Mouse (Mus musculus) thymus, adult 2 months (tissue): ENCODE data around the gene Irgq. TPM values are rescaled to one million over a fixed set of nuclear protein-coding genes. Genes with fewer than 3 reads are reported as not detected.
A peak's percentile ranks its signal among the peaks of the same experiment; 100 is the strongest.

Source experiments
- DNase-seq: peaks from one replicate; pipeline ENCODE4 v3.0.0; 2021
- H3K27ac ChIP-seq: fragments of 200-500 bp; 2 replicates; pipeline ENCODE4 v1.5.1; 2012; ENCODE audit warnings: low read length, control low read depth; ENCODE audit not compliant: control insufficient read depth, insufficient read depth
- H3K27me3 ChIP-seq: fragments of 200-500 bp; 2 replicates; pipeline ENCODE4 v1.6.1; 2012; ENCODE audit warnings: mild to moderate bottlenecking, low read length, moderate library complexity, mixed read lengths; ENCODE audit not compliant: control insufficient read depth, insufficient read depth
- H3K36me3 ChIP-seq: fragments of 200-500 bp; 2 replicates; pipeline ENCODE4 v1.6.1; 2012; ENCODE audit warnings: mild to moderate bottlenecking, low read length, moderate library complexity; ENCODE audit not compliant: control insufficient read depth, insufficient read depth
- H3K4me1 ChIP-seq: fragments of 200-500 bp; replicated peaks from 2 replicates; pipeline ENCODE4 v1.6.1; 2012; ENCODE audit warnings: low read length; ENCODE audit not compliant: control insufficient read depth, insufficient read depth
- H3K4me3 ChIP-seq: fragments of 200-500 bp; 2 replicates; pipeline ENCODE4 v1.5.1; 2012; ENCODE audit warnings: mild to moderate bottlenecking, low read length, control low read depth, moderate library complexity; ENCODE audit not compliant: control insufficient read depth, insufficient read depth
- CTCF ChIP-seq: fragments of 200-500 bp; IDR thresholded peaks from 2 replicates; pipeline ENCODE4 v1.5.1; 2012; ENCODE audit warnings: mild to moderate bottlenecking, control low read depth, low read length, moderate library complexity, borderline replicate concordance; ENCODE audit not compliant: control insufficient read depth, poor library complexity, insufficient read depth; ENCODE audit errors: extremely low read depth
- POLR2A ChIP-seq: fragments of 200-500 bp; IDR thresholded peaks from 2 replicates; pipeline ENCODE4 v1.6.1; 2012; ENCODE audit warnings: mild to moderate bottlenecking, low read length, control low read depth, moderate library complexity; ENCODE audit not compliant: control insufficient read depth, poor library complexity, insufficient read depth; ENCODE audit errors: extremely low read depth
- WGBS: fragments of 180-500 bp; shearing (Covaris S2); methylation state at CpG from one replicate; pipeline ENCODE4 v1.1.7; 2018; 5-methylcytosine and 5-hydroxymethylcytosine counted together
- polyA plus RNA-seq: library from polyadenylated mRNA; depleted of rRNA; stranded (reverse); fragments of >200 nt; gene quantifications from 2 replicates; pipeline ENCODE4 v1.2.3, GENCODE M21; 2012

The Irgq gene
- polyA plus RNA-seq, 1 experiment = 34.7 TPM

DNA sequence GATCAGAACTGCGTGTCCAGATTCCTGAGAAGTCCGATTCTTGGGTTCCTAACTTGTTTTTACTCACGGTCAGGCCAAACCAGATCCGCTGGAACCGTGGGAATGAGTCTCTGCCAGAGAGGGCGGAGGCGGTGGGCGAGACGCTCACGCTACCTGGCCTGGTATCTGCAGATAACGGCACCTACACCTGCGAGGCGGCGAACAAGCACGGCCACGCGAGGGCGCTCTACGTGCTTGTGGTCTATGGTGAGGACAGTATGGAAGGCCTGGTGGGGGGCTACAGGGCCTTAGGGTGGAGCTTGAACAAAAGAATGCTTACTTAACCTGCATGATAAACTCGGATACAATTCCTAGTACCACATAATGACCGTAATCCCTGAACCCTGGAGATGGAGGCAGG, 29.0 kb upstream of the Irgq start:
- WGBS = 51% methylated on average over 21 of the region's 21 CpGs
- TF ChIP-seq CTCF = peak; percentile 47; the same call in 1 of the 2 replicates
- no peak for TF ChIP-seq POLR2A
- Histone ChIP-seq H3K4me3 (no peak overlapping the region), H3K27me3 (peaks cover 9% of the 10 kb centered on the region), H3K36me3 (no peaks in the 10 kb centered on the region), H3K4me1 (0 out of 2 replicates have a peak, but pooled peaks cover 4% of the 10 kb centered on the region), H3K27ac (no peak overlapping the region)
- DNase-seq = peak; percentile 48

DNA sequence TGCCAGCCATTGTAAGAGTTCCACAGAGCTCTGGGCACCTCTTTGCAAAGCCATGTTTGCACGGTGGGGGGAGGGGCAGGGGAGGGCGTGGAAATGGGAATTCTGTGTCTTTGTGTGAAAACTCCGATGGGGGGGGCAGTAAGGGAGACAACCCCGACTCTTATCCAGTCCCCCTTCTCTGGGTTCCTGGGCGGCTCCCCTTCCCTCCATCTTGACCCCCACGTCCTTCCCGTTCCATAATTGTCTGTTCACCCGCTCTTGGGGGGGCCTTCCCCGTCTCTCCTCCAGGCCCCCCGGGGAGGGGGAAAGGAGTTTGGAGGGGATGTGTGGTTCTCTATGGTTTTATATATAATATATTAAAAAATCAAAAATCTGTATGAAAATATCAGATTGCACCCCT, 26.5 kb upstream of the Irgq start:
- WGBS = 27% methylated on average over 10 of the region's 10 CpGs
- TF ChIP-seq CTCF (no peak), POLR2A (no peak)
- no peak overlapping the region for H3K4me3 ChIP-seq
- H3K27me3 ChIP-seq = peaks cover 9% of the 10 kb centered on the region
- no peak overlapping the region for H3K27ac ChIP-seq
- no peak for DNase-seq
- no peaks in the 10 kb centered on the region for H3K36me3 ChIP-seq
- peaks cover 12% of the 10 kb centered on the region; the same call in 1 of the 2 replicates for H3K4me1 ChIP-seq

DNA sequence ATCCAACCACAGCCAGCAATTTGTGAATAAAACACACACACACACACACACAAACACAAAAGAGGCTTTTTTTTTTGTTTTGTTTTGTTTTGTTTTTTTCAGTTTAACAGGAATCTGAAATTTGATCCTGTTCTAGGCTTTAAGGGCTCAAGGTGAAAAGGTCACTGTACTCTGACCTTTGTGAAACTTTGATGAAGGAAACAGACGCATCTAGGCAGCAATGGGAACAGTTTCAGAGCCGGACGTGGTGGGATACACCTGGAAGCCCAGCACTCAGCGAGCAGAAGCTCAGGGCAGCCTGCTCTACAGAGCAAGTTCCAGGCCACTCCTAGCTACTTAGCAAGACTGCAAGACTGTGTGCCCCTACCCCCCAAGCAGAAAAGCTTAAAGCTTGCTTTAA, 25.6 kb upstream of the Irgq start:
- TF ChIP-seq CTCF (no peak), POLR2A (no peak)
- H3K27me3 ChIP-seq = peaks cover 6% of the 10 kb centered on the region
- H3K4me1 ChIP-seq = peaks cover 9% of the 10 kb centered on the region; the same call in 1 of the 2 replicates
- no peaks in the 10 kb centered on the region for H3K36me3 ChIP-seq
- H3K4me3 ChIP-seq = no peak overlapping the region
- no peak for DNase-seq
- H3K27ac ChIP-seq = no peak overlapping the region
- WGBS = 49% methylated on average over 4 of the region's 4 CpGs

DNA sequence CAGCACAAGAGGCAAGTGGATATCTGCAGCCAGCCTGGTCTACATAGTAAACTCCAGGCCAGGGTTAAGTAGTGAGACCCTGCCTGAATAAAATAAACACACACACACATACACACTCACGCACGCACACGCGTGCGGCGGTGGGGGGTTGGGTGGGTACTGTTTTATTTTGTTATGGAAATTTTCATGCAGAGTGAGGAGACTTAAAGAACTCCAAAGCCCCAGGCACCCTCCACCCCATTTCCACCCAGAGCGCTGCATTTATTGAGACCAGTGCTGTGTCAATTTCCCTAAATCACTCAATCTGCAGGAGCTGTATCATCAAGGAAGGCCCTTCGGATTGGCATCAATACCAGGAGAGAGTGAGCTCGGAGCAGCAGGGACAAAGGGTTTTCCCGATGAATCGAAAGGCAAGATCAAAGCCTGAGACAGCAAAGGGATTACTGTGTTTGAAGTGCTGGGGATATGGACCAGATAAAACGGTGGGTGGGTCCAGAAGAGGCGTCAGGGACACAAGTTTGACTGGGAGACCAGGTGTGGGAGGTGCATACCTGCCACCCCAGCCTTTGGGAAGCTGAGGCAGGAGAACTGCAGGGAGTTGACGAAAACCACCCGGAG, 24.9 kb upstream of the Irgq start:
- WGBS = 92% methylated on average over 15 of the region's 15 CpGs
- no peak for DNase-seq
- Histone ChIP-seq H3K4me3 (no peak overlapping the region), H3K4me1 (peaks cover 8% of the 10 kb centered on the region; the same call in 1 of the 2 replicates), H3K27ac (no peak overlapping the region), H3K36me3 (no peaks in the 10 kb centered on the region), H3K27me3 (no peaks in the 10 kb centered on the region; the same call in none of the 2 replicates)
- no peak for TF ChIP-seq POLR2A
- no peak for TF ChIP-seq CTCF

DNA sequence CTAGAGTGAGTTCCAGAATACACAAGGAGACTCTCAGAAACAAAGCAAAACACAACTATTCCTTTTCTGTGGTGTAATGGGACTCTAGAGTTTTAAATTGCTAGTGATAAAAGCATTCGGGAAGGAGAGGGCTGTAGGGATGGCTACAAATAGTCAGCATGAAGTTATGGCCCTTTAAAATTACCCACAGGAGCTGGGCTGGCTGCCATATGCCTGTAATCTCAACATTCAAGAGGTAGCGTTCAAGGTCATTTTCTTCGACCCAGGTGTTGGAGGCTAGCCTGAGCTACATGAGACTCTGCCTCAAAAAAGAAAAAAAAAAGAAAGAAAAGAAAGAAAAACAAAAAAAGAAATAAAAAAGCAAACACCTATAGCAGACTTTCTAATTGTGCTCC, 24.4 kb upstream of the Irgq start:
- 69% methylated on average over 3 of the region's 3 CpGs for WGBS

DNA sequence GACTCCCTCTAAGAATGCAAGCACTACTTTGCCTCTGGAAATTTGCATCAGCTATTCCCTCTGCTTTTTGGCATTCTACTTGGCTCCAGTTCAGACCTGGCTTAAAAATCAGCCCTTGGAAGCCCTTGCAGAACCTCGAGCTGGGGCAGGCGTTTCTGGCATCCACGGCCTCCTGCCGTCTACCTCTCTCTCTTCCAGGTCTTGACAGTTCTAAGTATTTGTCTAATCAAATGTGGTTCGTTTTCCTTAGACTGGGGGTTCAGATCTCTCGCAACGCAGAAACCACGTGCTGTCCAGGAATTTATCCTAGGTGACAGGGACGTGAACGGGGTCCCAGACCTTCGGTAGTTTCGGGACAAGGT, 24.0 kb upstream of the Irgq start:
- peaks cover 8% of the 10 kb centered on the region; the same call in 1 of the 2 replicates for H3K4me1 ChIP-seq
- DNase-seq = no peak
- no peaks in the 10 kb centered on the region for H3K36me3 ChIP-seq
- no peaks in the 10 kb centered on the region; the same call in 1 of the 2 replicates for H3K27me3 ChIP-seq
- 26% methylated on average over 12 of the region's 12 CpGs for WGBS
- TF ChIP-seq CTCF = no peak
- H3K4me3 ChIP-seq = peak overlapping the region; percentile 84
- no peak overlapping the region for H3K27ac ChIP-seq

More for the DNA sequence above, 24.4 kb upstream of the Irgq start:
- DNase-seq = no peak
- Histone ChIP-seq H3K36me3 (no peaks in the 10 kb centered on the region), H3K27ac (no peak overlapping the region), H3K27me3 (no peaks in the 10 kb centered on the region; the same call in 1 of the 2 replicates), H3K4me1 (peaks cover 8% of the 10 kb centered on the region; the same call in 1 of the 2 replicates), H3K4me3 (no peak overlapping the region)
- no peak for TF ChIP-seq CTCF
- no peak for TF ChIP-seq POLR2A
